Mouse (Mus musculus): ENCODE data around the gene Slc6a19. TPM values are rescaled to one million over a fixed set of nuclear protein-coding genes. Genes with fewer than 3 reads are reported as not detected.
"Not testable (repeated sequence)": the region's sequence is repeated elsewhere in the genome, so short reads cannot be mapped to it uniquely, and the experiment has no call there.

Slc6a19 gene
- polyA plus RNA-seq, 1 experiment from 2014 or later: 0.09 TPM

GRCm38 (mm10) chr13:73711803-73712202 is 7.1 kb upstream of the Slc6a19 start:
- Histone ChIP-seq H3K27ac (no peak overlapping the region), H3K4me2 (replicated peaks) (no peak overlapping the region), H3K4me1 (replicated peaks) (no peaks in the 10 kb centered on the region), H3K4me3 (replicated peaks) (no peak overlapping the region), H3K27me3 (no peaks in the 10 kb centered on the region), H3K36me3 (no peaks in the 10 kb centered on the region), H3K9me3 (no peaks in the 10 kb centered on the region), H3K9ac (replicated peaks) (no peak overlapping the region)
- WGBS: 83% methylated on average over 5 of the region's 5 CpGs
- ATAC-seq: no peak

GRCm38 (mm10) chr13:73711221-73711620 is 6.6 kb upstream of the Slc6a19 start:
- WGBS: 94% methylated on average over 5 of the region's 5 CpGs
- H3K9me3 ChIP-seq: no peaks in the 10 kb centered on the region
- no peaks in the 10 kb centered on the region for H3K27me3 ChIP-seq
- no peak overlapping the region for H3K27ac ChIP-seq
- no peaks in the 10 kb centered on the region for H3K36me3 ChIP-seq
- no peak overlapping the region for H3K4me3 ChIP-seq (replicated peaks)
- H3K9ac ChIP-seq (replicated peaks): no peak overlapping the region
- H3K4me2 ChIP-seq (replicated peaks): no peak overlapping the region
- H3K4me1 ChIP-seq (replicated peaks): no peaks in the 10 kb centered on the region
- no peak for ATAC-seq

- H3K27ac ChIP-seq: no peak overlapping the region
- WGBS: 76% methylated on average over 6 of the region's 6 CpGs
- H3K27me3 ChIP-seq: no peaks in the 10 kb centered on the region
- no peak for ATAC-seq
- no peaks in the 10 kb centered on the region for H3K9me3 ChIP-seq
- H3K36me3 ChIP-seq: no peaks in the 10 kb centered on the region
- H3K4me1 ChIP-seq (replicated peaks): no peaks in the 10 kb centered on the region
- H3K9ac ChIP-seq (replicated peaks): no peak overlapping the region
- H3K4me3 ChIP-seq (replicated peaks): no peak overlapping the region
- no peak overlapping the region for H3K4me2 ChIP-seq (replicated peaks)
Measured at GRCm38 (mm10) chr13:73709491-73709890, 4.8 kb upstream of the Slc6a19 start.

GRCm38 (mm10) chr13:73703486-73703885 is 1.2 kb downstream of the Slc6a19 start:
- not testable (repeated sequence) for H3K4me3 ChIP-seq (replicated peaks); H3K4me2 ChIP-seq (replicated peaks); H3K9me3 ChIP-seq; H3K27ac ChIP-seq; H3K4me1 ChIP-seq (replicated peaks); H3K27me3 ChIP-seq; H3K9ac ChIP-seq (replicated peaks); ATAC-seq; H3K36me3 ChIP-seq
- 86% methylated on average over 4 of the region's 4 CpGs for WGBS

GRCm38 (mm10) chr13:73702776-73703175 is 1.9 kb downstream of the Slc6a19 start:
- WGBS: 91% methylated on average over 4 of the region's 4 CpGs
- H3K4me3 ChIP-seq (replicated peaks): no peak overlapping the region
- no peaks in the 10 kb centered on the region for H3K27me3 ChIP-seq
- no peaks in the 10 kb centered on the region for H3K36me3 ChIP-seq
- H3K27ac ChIP-seq: no peak overlapping the region
- ATAC-seq: no peak
- no peak overlapping the region for H3K4me2 ChIP-seq (replicated peaks)
- no peaks in the 10 kb centered on the region for H3K9me3 ChIP-seq
- no peaks in the 10 kb centered on the region for H3K4me1 ChIP-seq (replicated peaks)
- H3K9ac ChIP-seq (replicated peaks): no peak overlapping the region

GRCm38 (mm10) chr13:73701161-73701883 is 3.3 kb downstream of the Slc6a19 start:
- 85% methylated on average over 9 of the region's 9 CpGs for WGBS
- Histone ChIP-seq H3K9me3 (no peaks in the 10 kb centered on the region), H3K27me3 (0 out of 2 replicates have a peak, but pooled peaks cover 3% of the 10 kb centered on the region), H3K4me1 (replicated peaks) (no peaks in the 10 kb centered on the region), H3K4me2 (replicated peaks) (no peak overlapping the region), H3K27ac (no peak overlapping the region), H3K9ac (replicated peaks) (no peak overlapping the region), H3K4me3 (replicated peaks) (no peak overlapping the region), H3K36me3 (no peaks in the 10 kb centered on the region)
- ATAC-seq: no peak

- H3K9ac ChIP-seq (replicated peaks): no peak overlapping the region
- no peak for ATAC-seq
Measured at GRCm38 (mm10) chr13:73700554-73700953, 4.1 kb downstream of the Slc6a19 start.

GRCm38 (mm10) chr13:73699714-73700113 is 5.0 kb downstream of the Slc6a19 start:
- H3K4me3 ChIP-seq (replicated peaks): no peak overlapping the region
- H3K4me2 ChIP-seq (replicated peaks): no peak overlapping the region
- no peaks in the 10 kb centered on the region for H3K4me1 ChIP-seq (replicated peaks)
- no peak overlapping the region for H3K27ac ChIP-seq
- no peaks in the 10 kb centered on the region for H3K36me3 ChIP-seq
- 90% methylated on average over 6 of the region's 6 CpGs for WGBS
- H3K9me3 ChIP-seq: no peaks in the 10 kb centered on the region
- no peak for ATAC-seq
- H3K9ac ChIP-seq (replicated peaks): no peak overlapping the region
- H3K27me3 ChIP-seq: 0 out of 2 replicates have a peak, but pooled peaks cover 3% of the 10 kb centered on the region

More at GRCm38 (mm10) chr13:73700554-73700953, 4.1 kb downstream of the Slc6a19 start:
- Histone ChIP-seq H3K27me3 (0 out of 2 replicates have a peak, but pooled peaks cover 3% of the 10 kb centered on the region), H3K27ac (no peak overlapping the region), H3K4me2 (replicated peaks) (no peak overlapping the region), H3K4me3 (replicated peaks) (no peak overlapping the region), H3K36me3 (no peaks in the 10 kb centered on the region), H3K4me1 (replicated peaks) (no peaks in the 10 kb centered on the region), H3K9me3 (no peaks in the 10 kb centered on the region)
- WGBS: 92% methylated on average over 12 of the region's 12 CpGs

GRCm38 (mm10) chr13:73696529-73696928 is 8.1 kb downstream of the Slc6a19 start:
- WGBS: 81% methylated on average over 3 of the region's 3 CpGs
- no peak overlapping the region for H3K27ac ChIP-seq
- ATAC-seq: no peak

GRCm38 (mm10) chr13:73694972-73695371 is 9.7 kb downstream of the Slc6a19 start:
- Histone ChIP-seq H3K9ac (replicated peaks) (no peak overlapping the region), H3K4me3 (replicated peaks) (no peak overlapping the region), H3K9me3 (no peaks in the 10 kb centered on the region), H3K27me3 (0 out of 2 replicates have a peak, but pooled peaks cover 3% of the 10 kb centered on the region), H3K4me2 (replicated peaks) (no peak overlapping the region), H3K27ac (no peak overlapping the region), H3K36me3 (no peaks in the 10 kb centered on the region), H3K4me1 (replicated peaks) (no peaks in the 10 kb centered on the region)
- WGBS: 94% methylated on average over 1 of the region's 1 CpGs
- no peak for ATAC-seq

More at GRCm38 (mm10) chr13:73696529-73696928, 8.1 kb downstream of the Slc6a19 start:
- H3K9ac ChIP-seq (replicated peaks): no peak overlapping the region
- no peaks in the 10 kb centered on the region for H3K4me1 ChIP-seq (replicated peaks)
- no peaks in the 10 kb centered on the region for H3K36me3 ChIP-seq
- 0 out of 2 replicates have a peak, but pooled peaks cover 3% of the 10 kb centered on the region for H3K27me3 ChIP-seq
- H3K4me2 ChIP-seq (replicated peaks): no peak overlapping the region
- no peaks in the 10 kb centered on the region for H3K9me3 ChIP-seq
- H3K4me3 ChIP-seq (replicated peaks): no peak overlapping the region

GRCm38 (mm10) chr13:73693333-73693732 is 11.3 kb downstream of the Slc6a19 start:
- no peak overlapping the region for H3K9ac ChIP-seq (replicated peaks)
- H3K4me1 ChIP-seq (replicated peaks): no peaks in the 10 kb centered on the region
- 73% methylated on average over 2 of the region's 2 CpGs for WGBS
- H3K27me3 ChIP-seq: 0 out of 2 replicates have a peak, but pooled peaks cover 3% of the 10 kb centered on the region
- no peak overlapping the region for H3K4me3 ChIP-seq (replicated peaks)
- ATAC-seq: no peak
- no peaks in the 10 kb centered on the region for H3K9me3 ChIP-seq
- no peaks in the 10 kb centered on the region for H3K36me3 ChIP-seq
- H3K27ac ChIP-seq: no peak overlapping the region
- H3K4me2 ChIP-seq (replicated peaks): no peak overlapping the region

GRCm38 (mm10) chr13:73692249-73692868 is 12.3 kb downstream of the Slc6a19 start:
- no peak overlapping the region for H3K4me3 ChIP-seq (replicated peaks)
- H3K27me3 ChIP-seq: 0 out of 2 replicates have a peak, but pooled peaks cover 3% of the 10 kb centered on the region
- WGBS: 33% methylated on average over 10 of the region's 10 CpGs
- no peak overlapping the region for H3K27ac ChIP-seq
- H3K4me1 ChIP-seq (replicated peaks): no peaks in the 10 kb centered on the region
- ATAC-seq: peak; percentile 88
- H3K9me3 ChIP-seq: no peaks in the 10 kb centered on the region
- no peaks in the 10 kb centered on the region for H3K36me3 ChIP-seq
- H3K9ac ChIP-seq (replicated peaks): no peak overlapping the region
- no peak overlapping the region for H3K4me2 ChIP-seq (replicated peaks)

Data from midbrain, embryonic 13.5 days (tissue).